Mouse (Mus musculus): ENCODE measurements at regions not wholly inside any gene's neighbourhood (a gene's known extent, or its start where the extent isn't known, plus 50 kb on each side); places are given as distances from the start of the nearest gene placed in this dataset.

DNA sequence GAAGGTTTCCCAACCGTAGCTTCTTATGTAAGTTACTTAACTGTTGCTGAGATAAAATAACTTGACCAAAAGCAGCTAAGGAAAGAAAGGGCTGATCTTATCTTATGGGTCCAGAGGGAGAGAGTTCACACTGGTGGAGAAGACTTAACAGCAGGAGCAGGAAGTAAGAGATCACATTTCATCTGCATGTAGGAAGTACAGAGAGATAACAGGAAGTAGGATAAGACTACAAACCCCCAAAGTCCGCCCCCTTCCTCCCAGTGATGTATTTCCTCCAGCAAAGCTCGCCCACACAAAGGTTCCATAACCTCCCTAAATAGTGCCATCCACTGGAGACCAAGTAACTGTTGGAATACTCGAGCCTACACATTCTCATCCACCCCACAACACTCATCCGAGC is 79.2 kb upstream of the Tbc1d5 start:
- ATAC-seq (ENCODE audit: low FRiP score, low TSS enrichment), result no peak
- no peak overlapping the region for H3K9ac ChIP-seq (ENCODE audit: low read length)
- no peak overlapping the region for H3K27ac ChIP-seq (replicated peaks)
- 74% methylated on average over 5 of the region's 5 CpGs for WGBS
- H3K4me3 ChIP-seq (ENCODE audit: low read depth, low read length), result no peak overlapping the region
- no peak overlapping the region for H3K4me2 ChIP-seq (replicated peaks; ENCODE audit: low read depth)
- H3K27me3 ChIP-seq (ENCODE audit: control insufficient read depth, insufficient read depth, low read length), result no peaks in the 10 kb centered on the region
- H3K9me3 ChIP-seq (ENCODE audit: control insufficient read depth, low read length), result no peaks in the 10 kb centered on the region
- no peak for TF ChIP-seq CTCF (IDR thresholded peaks at IDR 0.05; ENCODE audit: low read depth)
- TF ChIP-seq EP300 (optimal IDR thresholded peaks at IDR 0.05), result no peak
- no peaks in the 10 kb centered on the region for H3K4me1 ChIP-seq (replicated peaks; ENCODE audit: control insufficient read depth, insufficient read depth)
- DNase-seq (ENCODE audit: low spot score), result no peak
- H3K36me3 ChIP-seq (ENCODE audit: control insufficient read depth, insufficient read depth, low read length), result no peaks in the 10 kb centered on the region

DNA sequence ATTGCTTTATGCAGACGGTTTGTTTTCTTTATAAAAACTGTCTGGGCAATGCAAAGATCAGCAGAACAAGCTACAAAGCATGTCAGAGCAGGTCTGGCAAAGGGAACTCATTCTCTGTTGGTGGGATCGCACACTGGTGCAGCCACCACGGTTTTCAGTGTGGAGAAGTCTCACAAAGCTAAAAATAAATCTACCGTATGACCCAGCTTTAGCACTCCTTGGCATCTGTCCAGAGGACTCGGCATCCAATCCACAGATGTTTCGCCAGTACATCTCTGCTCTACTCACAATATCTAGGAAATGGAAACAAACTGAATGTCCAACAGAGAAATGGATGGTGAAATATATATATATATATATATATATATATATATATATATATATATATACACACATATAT is 69.4 kb upstream of the Tbc1d5 start:
- H3K4me2 ChIP-seq (replicated peaks; ENCODE audit: low read depth), result no peak overlapping the region
- no peak for DNase-seq (ENCODE audit: low spot score)
- no peak overlapping the region for H3K4me3 ChIP-seq (ENCODE audit: low read depth, low read length)
- TF ChIP-seq CTCF (IDR thresholded peaks at IDR 0.05; ENCODE audit: low read depth) (no peak), EP300 (optimal IDR thresholded peaks at IDR 0.05) (no peak)
- H3K36me3 ChIP-seq (ENCODE audit: control insufficient read depth, insufficient read depth, low read length), result no peaks in the 10 kb centered on the region
- H3K9ac ChIP-seq (ENCODE audit: low read length), result no peak overlapping the region
- no peaks in the 10 kb centered on the region for H3K4me1 ChIP-seq (replicated peaks; ENCODE audit: control insufficient read depth, insufficient read depth)
- ATAC-seq (ENCODE audit: low FRiP score, low TSS enrichment), result no peak
- no peaks in the 10 kb centered on the region for H3K27me3 ChIP-seq (ENCODE audit: control insufficient read depth, insufficient read depth, low read length)
- H3K9me3 ChIP-seq (ENCODE audit: control insufficient read depth, low read length), result no peaks in the 10 kb centered on the region
- no peak overlapping the region for H3K27ac ChIP-seq (replicated peaks)
- WGBS, result 22% methylated on average over 6 of the region's 6 CpGs

DNA sequence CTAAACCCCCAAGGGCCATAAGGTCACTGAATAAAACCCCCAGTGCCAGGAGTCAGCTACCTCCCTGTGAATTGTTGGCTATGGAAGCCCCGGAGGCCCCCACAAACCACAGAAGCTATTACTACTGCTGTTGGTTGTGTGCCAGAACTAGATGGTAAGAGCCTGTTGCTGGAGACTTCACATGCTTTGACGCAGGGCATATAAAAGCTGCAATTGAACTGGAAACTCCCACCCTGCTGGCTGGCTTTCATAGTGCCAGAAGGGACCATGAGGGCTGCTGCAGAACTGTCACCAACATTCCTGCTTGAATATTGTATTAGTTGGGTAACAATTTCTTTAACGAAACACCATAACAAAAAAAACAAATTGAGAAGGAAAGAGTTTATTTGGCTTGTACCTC is 66.9 kb upstream of the Tbc1d5 start:
- no peak overlapping the region for H3K4me2 ChIP-seq (replicated peaks; ENCODE audit: low read depth)
- H3K36me3 ChIP-seq (ENCODE audit: control insufficient read depth, insufficient read depth, low read length), result no peaks in the 10 kb centered on the region
- H3K9me3 ChIP-seq (ENCODE audit: control insufficient read depth, low read length), result no peaks in the 10 kb centered on the region
- TF ChIP-seq EP300 (optimal IDR thresholded peaks at IDR 0.05) (no peak), CTCF (IDR thresholded peaks at IDR 0.05; ENCODE audit: low read depth) (no peak)
- no peak overlapping the region for H3K27ac ChIP-seq (replicated peaks)
- WGBS, result 77% methylated on average over 3 of the region's 3 CpGs
- H3K27me3 ChIP-seq (ENCODE audit: control insufficient read depth, insufficient read depth, low read length), result no peaks in the 10 kb centered on the region
- no peak overlapping the region for H3K4me3 ChIP-seq (ENCODE audit: low read depth, low read length)
- ATAC-seq (ENCODE audit: low FRiP score, low TSS enrichment), result no peak
- no peak overlapping the region for H3K9ac ChIP-seq (ENCODE audit: low read length)
- no peaks in the 10 kb centered on the region for H3K4me1 ChIP-seq (replicated peaks; ENCODE audit: control insufficient read depth, insufficient read depth)
- DNase-seq (ENCODE audit: low spot score), result no peak

DNA sequence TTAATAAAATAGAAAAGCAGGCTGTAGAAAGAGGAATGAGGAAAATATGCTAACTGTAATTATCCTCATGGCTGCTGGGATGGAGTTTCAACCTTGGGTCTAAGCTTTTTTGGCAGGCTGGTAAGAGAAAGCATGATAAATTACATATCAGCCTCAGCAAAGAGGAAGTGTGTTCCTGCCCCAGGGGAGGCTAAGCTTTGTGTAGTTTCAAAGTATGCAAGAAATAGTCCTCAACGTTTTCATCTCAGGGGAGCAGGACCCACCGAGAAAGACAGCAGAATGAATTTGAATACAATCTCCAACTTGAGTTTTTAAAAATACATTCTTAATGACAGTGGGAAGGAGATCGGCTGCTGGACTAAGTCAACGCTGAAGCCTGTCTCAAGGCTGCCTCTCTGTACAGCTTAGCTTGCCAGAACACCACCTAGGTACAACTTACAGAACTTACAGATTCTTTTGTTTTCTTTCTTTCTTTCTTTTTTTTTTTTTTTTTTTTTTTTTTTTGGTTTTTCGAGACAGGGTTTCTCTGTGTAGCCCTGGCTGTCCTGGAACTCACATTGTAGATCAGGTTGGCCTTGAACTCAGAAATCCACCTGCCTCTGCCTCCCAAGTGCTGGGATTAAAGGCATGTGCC is 61.3 kb upstream of the Tbc1d5 start:
- H3K27me3 ChIP-seq (ENCODE audit: control insufficient read depth, insufficient read depth, low read length), result no peaks in the 10 kb centered on the region
- WGBS, result 40% methylated on average over 5 of the region's 5 CpGs
- no peak overlapping the region for H3K27ac ChIP-seq (replicated peaks)
- DNase-seq (ENCODE audit: low spot score) (no peak), ATAC-seq (ENCODE audit: low FRiP score, low TSS enrichment) (no peak)
- no peak for TF ChIP-seq CTCF (IDR thresholded peaks at IDR 0.05; ENCODE audit: low read depth)
- no peak overlapping the region for H3K4me3 ChIP-seq (ENCODE audit: low read depth, low read length)
- H3K4me2 ChIP-seq (replicated peaks; ENCODE audit: low read depth), result no peak overlapping the region
- H3K36me3 ChIP-seq (ENCODE audit: control insufficient read depth, insufficient read depth, low read length), result no peaks in the 10 kb centered on the region
- H3K9ac ChIP-seq (ENCODE audit: low read length), result no peak overlapping the region
- no peaks in the 10 kb centered on the region for H3K4me1 ChIP-seq (replicated peaks; ENCODE audit: control insufficient read depth, insufficient read depth)
- no peaks in the 10 kb centered on the region for H3K9me3 ChIP-seq (ENCODE audit: control insufficient read depth, low read length)

DNA sequence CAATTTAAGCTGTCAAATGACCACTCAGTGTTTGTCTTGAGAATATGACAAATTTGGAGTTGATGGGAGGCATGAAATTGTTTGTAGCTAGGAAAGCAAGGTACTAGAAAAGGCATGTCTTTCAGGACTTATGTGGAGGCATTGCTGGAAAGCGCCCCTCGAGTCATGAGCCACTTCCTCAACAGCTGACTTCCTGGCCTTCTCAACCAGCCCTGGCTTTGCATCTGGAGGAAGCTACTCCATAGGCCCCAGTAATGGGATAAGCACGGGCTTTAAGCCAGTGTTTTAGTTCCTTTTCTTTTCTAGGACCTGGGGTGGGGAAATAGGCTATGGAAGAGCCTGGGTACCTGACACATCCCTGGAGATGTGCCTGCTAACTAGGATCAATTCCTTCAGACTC is 60.3 kb upstream of the Tbc1d5 start:
- 59% methylated on average over 3 of the region's 3 CpGs for WGBS
- H3K9ac ChIP-seq (ENCODE audit: low read length), result no peak overlapping the region
- no peaks in the 10 kb centered on the region for H3K4me1 ChIP-seq (replicated peaks; ENCODE audit: control insufficient read depth, insufficient read depth)
- DNase-seq (ENCODE audit: low spot score) (no peak), ATAC-seq (ENCODE audit: low FRiP score, low TSS enrichment) (no peak)
- H3K9me3 ChIP-seq (ENCODE audit: control insufficient read depth, low read length), result no peaks in the 10 kb centered on the region
- H3K27me3 ChIP-seq (ENCODE audit: control insufficient read depth, insufficient read depth, low read length), result no peaks in the 10 kb centered on the region
- no peak overlapping the region for H3K4me3 ChIP-seq (ENCODE audit: low read depth, low read length)
- no peak overlapping the region for H3K4me2 ChIP-seq (replicated peaks; ENCODE audit: low read depth)
- no peak for TF ChIP-seq CTCF (IDR thresholded peaks at IDR 0.05; ENCODE audit: low read depth)
- TF ChIP-seq EP300 (optimal IDR thresholded peaks at IDR 0.05), result no peak
- no peaks in the 10 kb centered on the region for H3K36me3 ChIP-seq (ENCODE audit: control insufficient read depth, insufficient read depth, low read length)
- H3K27ac ChIP-seq (replicated peaks), result no peak overlapping the region
